25 mouse cellular contexts compared by ENCODE assay signal in genomic region chr6:119575331-119575730, GRCm38 (mm10). TPM values are rescaled to one million over a fixed set of nuclear protein-coding genes. Genes with fewer than 3 reads are reported as not detected.
"Had no signal": no experiment of that assay in that cellular context is flagged by ENCODE, and none has a peak within 500 bp of the region (broad histone marks: within the 10 kb centered on the region; RNA-seq: fewer than 3 reads in every experiment).

No protein-coding gene starts in this region.

- H3K27ac ChIP-seq: heart, adult 2 months; heart, embryonic 13.5 days; heart, embryonic 15.5 days; hindbrain, embryonic 13.5 days; hindbrain, embryonic 15.5 days; hindbrain, postnatal 0 days; kidney, embryonic 15.5 days; kidney, postnatal 0 days; limb, embryonic 13.5 days; limb, embryonic 15.5 days; liver, embryonic 12.5 days had no signal

- H3K4me2 ChIP-seq: heart, embryonic 11.5 days; heart, embryonic 13.5 days; heart, embryonic 15.5 days; hindbrain, embryonic 13.5 days; hindbrain, embryonic 15.5 days; kidney, embryonic 15.5 days; limb, embryonic 13.5 days; limb, embryonic 15.5 days; liver, embryonic 12.5 days had no signal

- DNase-seq: heart, adult 11 months; heart, adult 2 months; heart, postnatal 14 days; heart, postnatal 36 days; kidney, adult 11 months; kidney, adult 2 months; kidney, adult 9 months; kidney, postnatal 14 days; kidney, postnatal 36 days; layer of hippocampus, adult 9-11 months; layer of hippocampus, postnatal 36 days; left cerebral cortex, postnatal 4 days had no signal

- H3K4me1 ChIP-seq: hindbrain, embryonic 13.5 days; hindbrain, embryonic 15.5 days; liver, embryonic 12.5 days had no signal

- H3K4me3 ChIP-seq: heart, adult 2 months; heart, embryonic 13.5 days; heart, embryonic 15.5 days; hindbrain, embryonic 13.5 days; hindbrain, embryonic 15.5 days; kidney, embryonic 15.5 days; limb, embryonic 13.5 days; limb, embryonic 15.5 days; liver, embryonic 12.5 days had no signal

- H3K9ac ChIP-seq: heart, embryonic 13.5 days; heart, embryonic 15.5 days; hindbrain, embryonic 13.5 days; hindbrain, embryonic 15.5 days; kidney, embryonic 15.5 days; limb, embryonic 13.5 days; limb, embryonic 15.5 days; liver, embryonic 12.5 days had no signal

- H3K9me3 ChIP-seq: heart, embryonic 13.5 days; heart, embryonic 15.5 days; hindbrain, embryonic 13.5 days; hindbrain, embryonic 15.5 days; kidney, embryonic 15.5 days; limb, embryonic 13.5 days; limb, embryonic 15.5 days; liver, embryonic 12.5 days had no signal

- ATAC-seq: hindbrain, postnatal 0 days; intestine, embryonic 16.5 days; liver, embryonic 12.5 days had no signal

- H3K27me3 ChIP-seq: heart, embryonic 13.5 days; heart, embryonic 15.5 days; hindbrain, embryonic 13.5 days; hindbrain, embryonic 15.5 days; kidney, embryonic 15.5 days; limb, embryonic 13.5 days; limb, embryonic 15.5 days; liver, embryonic 12.5 days had no signal

RNA-seq across cellular contexts. Expression of gene Wnt5b, which starts 31.2 kb away (rescaled TPM):
- total RNA-seq: hematopoietic stem cell, adult 5-6 weeks had no signal
